Mouse (Mus musculus) midbrain, embryonic 12.5 days (tissue): ENCODE results near the gene Sft2d1. TPM values are rescaled to one million over a fixed set of nuclear protein-coding genes. Genes with fewer than 3 reads are reported as not detected.

Experiments
- ATAC-seq: fragments of 200-750 bp; cut with Nextera tagmentation; 2 replicates; pipeline ENCODE4 v1.8.0; 2017; ENCODE audit warnings: low read depth, moderate TSS enrichment, moderate library complexity; ENCODE audit not compliant: low FRiP score
- H3K27ac ChIP-seq: fragments of 300-500 bp; sonication (generic); replicated peaks from 2 replicates; pipeline ENCODE4 v1.5.1; 2016; ENCODE audit warnings: mild to moderate bottlenecking
- H3K27me3 ChIP-seq: fragments of 300-500 bp; sonication (generic); 2 replicates; pipeline ENCODE4 v1.6.1; 2016; ENCODE audit warnings: mild to moderate bottlenecking
- H3K36me3 ChIP-seq: fragments of 300-500 bp; sonication (generic); 2 replicates; pipeline ENCODE4 v1.6.1; 2016
- H3K4me1 ChIP-seq: fragments of 300-500 bp; sonication (generic); 2 replicates; pipeline ENCODE4 v1.6.1; 2016
- H3K4me2 ChIP-seq: fragments of 300-500 bp; sonication (generic); replicated peaks from 2 replicates; pipeline ENCODE4 v1.6.1; 2016; ENCODE audit warnings: mild to moderate bottlenecking, moderate library complexity
- H3K4me3 ChIP-seq: fragments of 300-500 bp; sonication (generic); 2 replicates; pipeline ENCODE4 v1.5.1; 2016; ENCODE audit warnings: mild to moderate bottlenecking
- H3K9ac ChIP-seq: fragments of 300-500 bp; sonication (generic); replicated peaks from 2 replicates; pipeline ENCODE4 v1.6.1; 2016; ENCODE audit warnings: mild to moderate bottlenecking, moderate library complexity
- H3K9me3 ChIP-seq: fragments of 300-500 bp; sonication (generic); 2 replicates; pipeline ENCODE4 v1.6.1; 2016; ENCODE audit warnings: mild to moderate bottlenecking
- WGBS: fragments of 180-500 bp; shearing (Covaris S2); methylation state at CpG from one replicate; pipeline ENCODE4 v1.1.7; 2016; 5-methylcytosine and 5-hydroxymethylcytosine counted together
- polyA plus RNA-seq: library from polyadenylated mRNA; unstranded; fragments of >200 nt; fragmentation: Nextera tagmentation; extraction: Ambion mirVana; gene quantifications from 2 replicates; pipeline ENCODE4 v1.2.1, GENCODE M21; 2016

The Sft2d1 gene
- polyA plus RNA-seq, 1 experiment from 2014 or later: 104 TPM

DNA sequence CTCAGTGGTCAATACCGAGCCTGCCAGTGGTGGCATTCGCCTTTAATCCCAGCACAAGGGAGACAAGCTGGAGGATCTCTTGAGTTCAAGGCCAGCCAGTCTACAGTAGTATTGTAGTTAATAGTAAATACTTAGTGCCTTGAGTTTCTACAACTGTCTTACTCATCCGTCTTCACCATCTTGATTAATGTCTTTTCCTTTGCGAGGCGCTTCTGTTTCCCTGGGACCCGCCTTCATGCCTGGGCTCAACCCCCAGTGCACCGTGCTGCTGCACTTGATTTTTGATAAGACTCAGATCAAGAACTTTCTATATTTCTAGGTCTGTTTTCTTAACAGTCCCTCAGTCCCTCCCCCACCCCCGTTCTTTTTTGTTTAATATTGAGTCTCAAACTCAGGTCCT lies 25.8 kb upstream of the Sft2d1 start:
- 44% methylated on average over 8 of the region's 8 CpGs for WGBS
- no peak overlapping the region for H3K27ac ChIP-seq
- H3K4me2 ChIP-seq: peak overlapping the region; percentile 100
- H3K9ac ChIP-seq: no peak overlapping the region
- peak overlapping the region; percentile 70 for H3K4me3 ChIP-seq
- no peak for ATAC-seq
- peaks cover 15% of the 10 kb centered on the region for H3K4me1 ChIP-seq
- H3K9me3 ChIP-seq: no peaks in the 10 kb centered on the region
- no peaks in the 10 kb centered on the region for H3K36me3 ChIP-seq
- no peaks in the 10 kb centered on the region; the same call in 1 of the 2 replicates for H3K27me3 ChIP-seq

DNA sequence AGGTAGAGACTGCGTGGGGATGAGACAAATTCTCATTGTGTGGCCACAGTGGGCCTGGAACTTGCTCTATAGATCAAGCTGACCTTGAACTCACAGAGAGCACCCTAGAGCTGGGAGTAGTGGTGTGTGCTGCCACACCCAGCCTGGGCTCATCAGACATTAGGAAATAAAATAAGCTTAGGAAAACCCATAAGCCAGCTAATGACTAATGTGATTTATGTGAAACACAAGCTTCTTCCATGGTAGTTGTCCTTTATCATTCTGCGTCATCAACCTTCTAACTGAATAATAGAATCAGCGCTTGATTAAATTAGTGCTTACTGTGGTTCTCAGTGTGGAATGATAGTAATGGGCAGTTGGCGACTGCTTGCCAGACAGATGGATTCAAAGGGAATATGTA lies 23.9 kb upstream of the Sft2d1 start:
- no peak for ATAC-seq
- Histone ChIP-seq H3K27me3 (no peaks in the 10 kb centered on the region; the same call in 1 of the 2 replicates), H3K4me1 (peaks cover 15% of the 10 kb centered on the region), H3K4me2 (no peak overlapping the region), H3K27ac (no peak overlapping the region), H3K9me3 (no peaks in the 10 kb centered on the region), H3K4me3 (no peak overlapping the region), H3K36me3 (no peaks in the 10 kb centered on the region), H3K9ac (no peak overlapping the region)
- 85% methylated on average over 4 of the region's 4 CpGs for WGBS

DNA sequence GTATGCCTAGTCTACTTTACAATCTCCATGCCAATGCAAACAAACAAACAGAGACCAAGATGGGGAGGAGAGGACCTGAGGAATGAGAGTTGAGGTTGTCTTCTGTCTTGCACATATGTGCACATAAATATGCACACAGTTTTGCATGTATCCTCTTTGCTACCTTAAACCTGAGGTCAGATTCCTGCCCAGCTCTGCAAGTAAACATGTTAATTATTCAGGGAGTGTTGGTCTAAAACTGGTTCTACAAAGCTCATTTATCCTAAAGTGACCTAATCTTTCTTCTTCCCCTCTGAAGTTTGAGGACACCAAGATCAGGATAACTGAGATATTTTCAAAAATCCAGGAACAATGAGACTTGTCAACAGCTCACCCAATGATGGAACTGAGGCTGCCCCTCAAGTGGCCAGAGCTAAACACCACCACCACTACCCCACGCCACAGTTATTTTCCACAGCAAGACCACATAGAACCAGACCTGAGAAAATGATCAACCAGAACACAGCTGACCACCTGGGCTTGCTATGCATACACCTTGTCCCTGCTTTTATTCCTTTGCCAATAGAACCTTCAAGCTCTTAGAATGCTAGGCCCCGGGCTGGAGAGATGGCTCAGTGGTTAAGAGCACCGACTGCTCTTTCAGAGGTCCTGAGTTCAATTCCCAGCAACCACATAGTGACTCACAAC lies 20.8 kb upstream of the Sft2d1 start:
- no peak overlapping the region for H3K27ac ChIP-seq
- no peak overlapping the region for H3K4me2 ChIP-seq

DNA sequence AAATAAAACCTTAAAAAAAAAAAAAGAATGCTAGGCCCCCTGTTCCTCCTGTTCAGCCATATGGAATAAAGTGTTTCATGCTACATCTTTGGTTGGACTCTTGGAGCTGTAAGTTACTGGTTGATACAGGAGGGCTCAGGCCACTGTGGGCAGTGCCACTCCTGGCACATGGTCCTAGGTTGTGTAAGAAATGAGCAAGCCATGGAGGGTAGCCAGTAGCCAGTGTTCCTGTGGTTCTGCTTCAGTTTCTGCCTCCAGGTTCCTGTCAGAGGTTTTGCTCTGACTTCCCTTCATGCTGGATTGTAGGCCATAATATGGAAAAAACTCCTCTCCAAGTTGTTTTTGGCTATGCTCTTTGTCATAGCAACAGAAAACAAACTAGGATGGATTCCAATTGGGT lies 20.2 kb upstream of the Sft2d1 start:
- Histone ChIP-seq H3K4me1 (no peaks in the 10 kb centered on the region), H3K27me3 (no peaks in the 10 kb centered on the region), H3K9me3 (no peaks in the 10 kb centered on the region), H3K36me3 (no peaks in the 10 kb centered on the region), H3K4me2 (no peak overlapping the region), H3K27ac (no peak overlapping the region), H3K4me3 (no peak overlapping the region), H3K9ac (no peak overlapping the region)
- ATAC-seq: no peak

More for the DNA sequence above, 20.8 kb upstream of the Sft2d1 start:
- H3K9me3 ChIP-seq: no peaks in the 10 kb centered on the region
- no peaks in the 10 kb centered on the region for H3K36me3 ChIP-seq
- 0 out of 2 replicates have a peak, but pooled peaks cover under 1% of the 10 kb centered on the region for H3K4me1 ChIP-seq
- no peak overlapping the region for H3K4me3 ChIP-seq
- H3K27me3 ChIP-seq: no peaks in the 10 kb centered on the region; the same call in 1 of the 2 replicates
- no peak for ATAC-seq
- no peak overlapping the region for H3K9ac ChIP-seq
- WGBS: 87% methylated on average over 3 of the region's 3 CpGs

DNA sequence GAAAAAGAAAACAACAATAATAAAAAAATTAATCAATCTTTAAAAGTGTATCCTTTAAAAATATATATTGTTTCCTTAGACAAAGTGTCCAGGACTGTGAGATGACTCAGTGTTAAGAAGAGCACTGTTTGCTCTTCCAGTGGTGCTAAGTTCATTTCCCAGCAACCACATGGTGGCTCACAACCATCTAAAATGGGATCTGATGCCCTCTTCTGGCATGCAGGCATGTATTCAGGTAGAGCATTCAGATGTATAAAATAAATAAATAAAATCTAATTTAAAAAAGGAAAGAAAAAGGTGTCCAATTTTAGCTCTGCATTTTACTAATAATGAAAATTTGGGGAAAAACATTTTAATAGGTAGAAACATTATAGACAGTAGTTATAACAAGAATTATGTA lies 15.1 kb upstream of the Sft2d1 start:
- Histone ChIP-seq H3K9ac (no peak overlapping the region), H3K9me3 (no peaks in the 10 kb centered on the region), H3K27ac (no peak overlapping the region), H3K36me3 (0 out of 2 replicates have a peak, but pooled peaks cover 3% of the 10 kb centered on the region), H3K4me1 (no peaks in the 10 kb centered on the region), H3K27me3 (no peaks in the 10 kb centered on the region), H3K4me3 (no peak overlapping the region), H3K4me2 (no peak overlapping the region)
- ATAC-seq: no peak

DNA sequence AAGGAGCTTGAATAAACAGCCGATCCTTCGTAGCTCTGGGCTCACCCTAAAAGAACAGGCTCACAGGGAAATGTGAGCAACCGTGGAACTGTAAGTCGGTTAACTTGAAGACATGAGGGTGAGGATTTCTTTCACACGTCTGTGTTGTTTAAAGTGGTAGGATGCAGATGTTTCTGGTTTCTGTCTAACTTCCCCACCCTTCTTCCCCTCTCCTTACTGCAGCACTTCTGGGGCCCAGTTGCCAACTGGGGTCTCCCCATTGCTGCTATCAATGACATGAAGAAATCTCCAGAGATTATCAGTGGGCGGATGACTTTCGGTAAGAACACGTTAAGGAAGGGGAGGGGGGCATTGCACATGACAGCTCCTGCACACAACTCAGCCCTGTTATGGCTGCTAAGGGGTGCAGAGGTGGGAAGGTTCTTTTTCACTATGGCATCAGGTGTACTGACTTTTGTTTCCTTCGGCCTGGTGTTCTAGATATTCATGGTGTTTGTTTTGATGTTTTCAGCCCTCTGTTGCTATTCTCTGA lies 14.5 kb upstream of the Sft2d1 start:
- 0 out of 2 replicates have a peak, but pooled peaks cover 3% of the 10 kb centered on the region for H3K36me3 ChIP-seq
- no peak overlapping the region for H3K9ac ChIP-seq
- H3K27me3 ChIP-seq: no peaks in the 10 kb centered on the region
- H3K27ac ChIP-seq: no peak overlapping the region
- ATAC-seq: no peak
- H3K4me3 ChIP-seq: no peak overlapping the region
- no peaks in the 10 kb centered on the region for H3K4me1 ChIP-seq
- 86% methylated on average over 9 of the region's 9 CpGs for WGBS
- no peaks in the 10 kb centered on the region for H3K9me3 ChIP-seq
- no peak overlapping the region for H3K4me2 ChIP-seq

DNA sequence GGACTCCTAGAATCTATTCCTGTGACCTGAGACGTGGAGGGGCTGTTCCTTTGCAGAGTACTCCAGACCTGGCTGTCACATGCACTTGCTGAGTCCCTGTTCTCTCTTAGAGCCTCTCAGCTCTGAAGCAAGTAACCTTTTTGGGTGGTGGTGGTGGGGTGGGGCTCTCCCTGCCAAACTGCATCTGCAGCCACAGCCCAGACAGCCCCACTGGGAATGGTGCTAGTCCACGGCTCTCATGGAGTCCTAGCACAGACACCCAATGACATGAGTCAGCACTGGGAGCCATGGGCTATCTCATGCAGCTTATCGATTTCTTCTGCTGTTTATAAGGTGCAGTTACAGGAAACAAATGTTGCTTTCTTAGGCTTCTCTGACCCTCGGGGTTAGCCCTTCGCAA lies 13.2 kb upstream of the Sft2d1 start:
- Histone ChIP-seq H3K36me3 (0 out of 2 replicates have a peak, but pooled peaks cover 3% of the 10 kb centered on the region), H3K9ac (no peak overlapping the region), H3K4me2 (no peak overlapping the region), H3K4me1 (no peaks in the 10 kb centered on the region), H3K27ac (no peak overlapping the region), H3K4me3 (no peak overlapping the region), H3K9me3 (no peaks in the 10 kb centered on the region), H3K27me3 (no peaks in the 10 kb centered on the region)
- no peak for ATAC-seq
- 89% methylated on average over 5 of the region's 5 CpGs for WGBS

DNA sequence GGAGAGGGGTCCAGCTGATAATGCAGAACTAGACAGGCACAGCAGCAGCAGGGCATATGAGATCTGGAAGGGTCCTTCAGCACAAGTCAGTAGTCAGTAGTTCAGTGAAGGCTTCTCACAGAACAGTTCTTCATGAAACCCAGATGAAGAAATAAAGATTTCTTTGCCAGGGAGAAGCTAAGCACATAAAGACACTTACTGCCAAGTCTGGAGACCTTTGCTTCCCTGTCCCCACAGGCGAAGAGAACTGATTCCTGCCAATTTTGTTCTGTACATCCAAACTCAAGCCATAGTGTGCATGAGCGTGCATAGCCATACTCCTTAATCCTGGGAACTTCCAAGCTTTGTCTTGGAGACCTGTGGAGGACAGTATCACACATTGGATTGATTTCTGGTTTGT lies 12.6 kb upstream of the Sft2d1 start:
- H3K27ac ChIP-seq: no peak overlapping the region
- H3K27me3 ChIP-seq: no peaks in the 10 kb centered on the region
- no peak for ATAC-seq
- H3K9me3 ChIP-seq: no peaks in the 10 kb centered on the region
- no peak overlapping the region for H3K9ac ChIP-seq
- WGBS: 91% methylated on average over 2 of the region's 2 CpGs
- no peaks in the 10 kb centered on the region for H3K4me1 ChIP-seq
- H3K4me2 ChIP-seq: no peak overlapping the region
- no peak overlapping the region for H3K4me3 ChIP-seq
- H3K36me3 ChIP-seq: 0 out of 2 replicates have a peak, but pooled peaks cover 3% of the 10 kb centered on the region

DNA sequence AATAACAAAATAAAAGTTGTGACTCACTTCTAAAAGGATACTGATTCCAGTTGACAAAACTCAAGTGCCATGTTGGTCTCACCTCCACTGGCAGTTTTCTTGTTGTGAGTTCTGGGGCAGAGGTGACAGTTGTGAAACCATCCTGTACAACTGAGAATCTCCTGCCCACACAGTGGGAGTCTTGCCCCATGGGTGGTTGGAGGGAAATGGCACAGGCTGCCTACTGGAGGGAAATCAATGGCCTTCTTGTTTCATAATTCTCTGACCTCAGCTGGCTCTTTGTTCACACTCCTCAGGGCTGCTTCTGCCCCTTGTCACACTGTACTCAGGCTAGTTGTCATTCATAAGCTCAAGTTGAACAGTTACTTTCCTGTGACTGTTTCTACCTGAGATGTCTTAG lies 11.4 kb upstream of the Sft2d1 start:
- H3K27me3 ChIP-seq: 0 out of 2 replicates have a peak, but pooled peaks cover 4% of the 10 kb centered on the region
- no peak overlapping the region for H3K4me2 ChIP-seq
- H3K9ac ChIP-seq: no peak overlapping the region
- 0 out of 2 replicates have a peak, but pooled peaks cover 3% of the 10 kb centered on the region for H3K36me3 ChIP-seq
- no peak overlapping the region for H3K27ac ChIP-seq
- no peak for ATAC-seq
- no peaks in the 10 kb centered on the region for H3K9me3 ChIP-seq
- no peak overlapping the region for H3K4me3 ChIP-seq
- no peaks in the 10 kb centered on the region for H3K4me1 ChIP-seq

DNA sequence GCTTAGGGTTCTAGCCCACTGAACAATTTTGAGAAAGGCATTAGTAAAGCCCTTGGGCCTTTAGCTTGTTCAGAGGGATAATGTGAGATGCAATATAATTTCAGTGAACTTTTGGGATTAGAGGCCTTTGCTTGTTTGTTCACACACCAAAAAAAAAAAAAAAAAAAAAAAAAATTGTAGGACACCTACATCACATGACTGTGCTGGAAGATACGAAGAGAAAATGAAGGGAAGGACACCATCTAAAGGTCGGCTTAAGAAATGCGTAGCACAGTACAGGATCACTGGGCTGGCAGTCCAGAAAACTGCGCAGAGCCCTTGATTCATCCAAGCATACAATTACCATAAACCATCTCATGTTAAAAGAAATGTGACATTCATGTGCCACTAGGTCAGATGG lies 9.4 kb upstream of the Sft2d1 start:
- Histone ChIP-seq H3K27ac (no peak overlapping the region), H3K4me1 (no peaks in the 10 kb centered on the region), H3K9me3 (no peaks in the 10 kb centered on the region), H3K36me3 (0 out of 2 replicates have a peak, but pooled peaks cover 3% of the 10 kb centered on the region), H3K4me2 (no peak overlapping the region), H3K4me3 (no peak overlapping the region), H3K27me3 (0 out of 2 replicates have a peak, but pooled peaks cover 5% of the 10 kb centered on the region), H3K9ac (no peak overlapping the region)
- WGBS: 73% methylated on average over 4 of the region's 4 CpGs
- no peak for ATAC-seq

DNA sequence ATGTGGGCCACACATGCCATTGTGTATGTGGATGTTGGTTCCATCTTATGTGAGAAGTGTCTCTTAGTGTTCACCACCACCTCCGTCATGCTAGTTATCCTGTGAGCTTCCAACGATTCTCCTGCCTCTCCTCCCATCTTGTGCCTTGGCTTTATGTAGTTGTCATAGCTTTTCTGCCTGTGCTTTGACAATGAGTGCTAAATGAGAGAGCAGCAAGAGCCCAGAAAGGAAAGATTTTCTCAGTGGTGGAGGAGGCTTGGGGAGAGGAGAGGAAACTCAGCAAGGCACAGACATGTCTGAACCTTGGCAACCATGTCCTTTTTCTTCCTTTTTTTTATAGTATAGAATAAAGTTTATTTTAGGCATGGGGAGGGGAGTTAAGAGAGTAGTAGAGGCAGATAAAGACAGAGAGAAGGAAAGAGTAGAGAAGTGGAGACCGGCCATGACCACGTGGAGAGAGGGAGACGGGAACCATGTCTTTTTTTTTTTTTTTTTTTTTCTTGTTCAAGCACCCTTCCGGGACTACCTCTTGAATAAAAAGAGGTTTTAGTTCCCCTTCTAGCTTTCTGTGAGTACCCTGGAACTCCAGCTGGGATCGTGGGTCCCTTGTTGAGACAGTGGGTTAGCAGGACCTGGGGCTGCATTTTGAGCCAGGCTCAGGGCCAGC lies 8.0 kb upstream of the Sft2d1 start:
- Histone ChIP-seq H3K27ac (no peak overlapping the region), H3K27me3 (0 out of 2 replicates have a peak, but pooled peaks cover 8% of the 10 kb centered on the region), H3K4me2 (no peak overlapping the region), H3K9me3 (no peaks in the 10 kb centered on the region), H3K4me3 (no peak overlapping the region), H3K9ac (no peak overlapping the region), H3K4me1 (no peaks in the 10 kb centered on the region), H3K36me3 (no peaks in the 10 kb centered on the region)
- no peak for ATAC-seq
- WGBS: 80% methylated on average over 7 of the region's 7 CpGs

DNA sequence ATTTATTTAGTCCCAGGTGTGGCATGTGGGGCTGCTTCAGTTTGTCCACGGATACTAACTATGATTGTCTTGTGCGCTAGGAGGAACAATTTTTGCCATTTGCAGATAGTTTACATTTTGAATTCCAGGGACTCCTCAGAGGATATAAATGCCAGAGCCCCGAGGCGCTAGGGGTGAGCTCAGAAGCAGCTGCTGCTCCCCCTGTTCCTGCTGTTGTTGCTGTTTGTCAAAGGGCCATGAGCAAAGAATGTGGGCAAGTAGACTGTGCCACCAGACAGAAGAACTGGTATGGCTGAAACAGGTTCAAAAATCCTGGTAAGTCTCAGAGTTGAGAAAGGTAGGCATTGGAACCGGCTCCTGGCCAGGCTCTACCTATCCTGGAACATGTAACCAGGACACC lies 7.2 kb upstream of the Sft2d1 start:
- ATAC-seq: no peak
- H3K4me2 ChIP-seq: no peak overlapping the region

More for the DNA sequence above, 7.2 kb upstream of the Sft2d1 start:
- Histone ChIP-seq H3K9ac (no peak overlapping the region), H3K4me3 (no peak overlapping the region), H3K4me1 (no peaks in the 10 kb centered on the region), H3K9me3 (no peaks in the 10 kb centered on the region), H3K27ac (no peak overlapping the region), H3K27me3 (0 out of 2 replicates have a peak, but pooled peaks cover 8% of the 10 kb centered on the region), H3K36me3 (no peaks in the 10 kb centered on the region)
- 77% methylated on average over 5 of the region's 5 CpGs for WGBS
